Mouse (Mus musculus) brown adipose tissue, adult 24 weeks (tissue): ENCODE results near the gene Lrrn4. TPM values are rescaled to one million over a fixed set of nuclear protein-coding genes. Genes with fewer than 3 reads are reported as not detected.

Source experiments
- H3K27ac ChIP-seq: fragments of 200-500 bp; replicated peaks from 2 replicates; pipeline ENCODE4 v1.5.1; 2012; ENCODE audit warnings: low read depth, mild to moderate bottlenecking, low read length
- H3K4me1 ChIP-seq: fragments of 200-500 bp; 2 replicates; pipeline ENCODE4 v1.6.1; 2012; ENCODE audit warnings: low read length, mixed read lengths; ENCODE audit not compliant: control insufficient read depth, insufficient read depth, insufficient read length
- H3K4me3 ChIP-seq: fragments of 200-500 bp; 2 replicates; pipeline ENCODE4 v1.5.1; 2012; ENCODE audit warnings: low read depth, mild to moderate bottlenecking, low read length, moderate library complexity; ENCODE audit not compliant: insufficient read depth
- polyA plus RNA-seq: library from polyadenylated mRNA; stranded (reverse); fragments of >200 nt; gene quantifications from 2 replicates; pipeline ENCODE4 v1.2.4, GENCODE M21; 2012; ENCODE audit not compliant: missing spikeins, insufficient read depth, insufficient read length

The Lrrn4 gene
- polyA plus RNA-seq: 1.1 and 1.4 TPM in 2 replicates

DNA sequence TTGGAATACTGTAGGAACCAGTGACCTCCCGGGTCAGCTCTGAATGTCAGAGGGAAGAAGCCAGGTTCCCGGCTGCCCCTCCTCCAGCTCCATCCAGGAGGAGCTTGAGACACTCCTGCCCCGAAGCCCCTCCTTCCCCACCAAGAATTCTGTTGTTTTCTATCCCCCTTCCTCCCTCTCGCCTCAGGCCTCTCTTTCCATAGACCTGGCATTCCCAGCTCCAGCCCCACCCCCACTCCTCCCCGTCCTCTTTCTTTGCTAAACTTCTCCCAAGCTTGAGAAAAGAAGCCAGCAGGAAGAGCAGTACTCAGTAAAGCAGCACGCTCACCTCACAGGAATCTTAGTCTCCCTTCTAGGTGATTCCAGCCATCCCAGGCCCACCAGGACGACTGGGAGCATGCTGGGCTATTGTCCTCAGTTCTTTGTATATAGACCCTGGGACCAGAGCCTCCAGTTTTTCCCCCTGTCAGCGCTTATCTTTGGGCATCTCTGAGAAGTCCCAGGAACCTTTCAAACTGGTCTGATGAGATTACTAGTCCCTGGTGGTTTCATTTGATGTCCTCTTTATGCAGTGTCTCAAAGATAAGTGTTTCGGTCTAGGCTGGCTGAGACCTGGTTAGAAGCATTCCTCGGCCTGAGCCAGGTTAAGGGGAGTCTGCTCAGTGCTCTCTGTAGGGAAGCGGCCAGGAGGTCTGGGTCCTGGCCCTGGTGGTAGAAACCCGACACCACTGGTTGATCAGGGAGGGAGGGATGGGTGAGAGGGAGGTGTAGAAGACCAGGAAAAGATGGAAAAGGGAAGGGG is at the start of gene Lrrn4:
TSS of gene Lrrn4 (minus strand) at position 48 of the 802 bp plus-strand sequence.
- H3K4me3 ChIP-seq: peak within 1 kb of the TSS; percentile 46
- no peak within 1 kb of the TSS for H3K27ac ChIP-seq
- H3K4me1 ChIP-seq: peaks cover 13% of the 10 kb centered on the region

DNA sequence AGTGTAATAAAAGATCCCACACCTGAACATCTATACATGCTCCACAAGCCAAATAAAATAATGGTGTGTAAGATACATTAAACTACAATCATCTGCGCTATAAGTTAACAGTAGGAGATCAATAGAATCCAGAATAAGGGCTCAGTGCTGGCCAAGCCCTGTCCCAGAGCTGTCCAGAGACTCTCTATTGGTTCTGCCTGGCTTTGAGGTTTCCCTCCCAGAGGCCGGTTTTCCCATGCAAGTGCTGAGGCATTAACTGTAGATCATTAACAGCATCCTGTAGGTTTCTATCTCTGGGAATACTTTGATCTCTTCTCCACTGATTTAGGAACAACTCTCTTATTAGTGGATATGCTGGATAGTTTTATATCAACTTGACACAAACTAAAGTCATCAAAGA is 48.3 kb upstream of the Lrrn4 start:
- no peaks in the 10 kb centered on the region for H3K4me1 ChIP-seq
- no peak overlapping the region for H3K4me3 ChIP-seq
- no peak overlapping the region for H3K27ac ChIP-seq

GRCm38 (mm10) chr2:132927871-132928270 is 47.2 kb upstream of the Lrrn4 start:
- Histone ChIP-seq H3K27ac (no peak overlapping the region), H3K4me3 (no peak overlapping the region), H3K4me1 (no peaks in the 10 kb centered on the region)

GRCm38 (mm10) chr2:132927298-132927697 is 46.6 kb upstream of the Lrrn4 start:
- Histone ChIP-seq H3K4me1 (no peaks in the 10 kb centered on the region), H3K4me3 (no peak overlapping the region), H3K27ac (no peak overlapping the region)

DNA sequence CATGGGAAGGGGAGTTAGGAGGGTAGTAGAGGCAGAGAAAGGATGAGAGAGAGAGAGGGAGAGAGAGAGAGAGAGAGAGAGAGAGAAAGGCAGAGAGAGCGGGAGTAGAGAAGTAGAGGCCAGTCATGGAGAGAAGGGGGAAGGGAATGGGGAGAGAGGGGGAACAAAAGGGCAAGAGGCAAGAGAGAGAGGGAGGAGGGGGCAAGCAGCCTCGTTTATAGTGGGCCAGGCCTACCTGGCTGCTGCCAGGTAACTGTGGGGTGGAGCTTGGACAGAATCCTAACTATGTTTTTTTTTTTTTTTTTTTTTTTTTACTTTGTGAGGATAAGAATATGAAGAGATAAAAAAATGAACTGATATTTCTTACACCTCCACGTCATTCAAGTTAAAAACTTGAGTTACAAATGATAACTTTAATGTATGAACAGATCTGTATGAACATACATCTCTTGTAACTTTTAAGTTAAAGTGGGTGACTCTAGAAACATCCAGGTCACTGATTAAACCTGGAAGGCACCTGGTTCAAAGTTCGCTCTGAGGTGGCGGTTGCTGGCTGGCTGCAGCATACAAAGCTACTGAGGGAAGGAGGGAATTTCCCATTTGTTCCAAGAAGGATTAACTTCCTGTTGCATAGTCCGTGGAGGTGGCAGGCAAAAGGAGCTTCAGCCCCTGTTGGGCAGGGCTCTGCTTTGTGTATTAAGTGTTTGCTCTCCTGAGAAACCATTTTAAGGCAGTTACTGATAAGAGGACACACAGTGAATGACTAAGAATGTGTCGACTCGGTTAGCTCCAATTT is 42.8 kb upstream of the Lrrn4 start:
- no peak overlapping the region for H3K27ac ChIP-seq
- no peak overlapping the region for H3K4me3 ChIP-seq
- H3K4me1 ChIP-seq: no peaks in the 10 kb centered on the region

GRCm38 (mm10) chr2:132922076-132922873 is 41.6 kb upstream of the Lrrn4 start:
- Histone ChIP-seq H3K27ac (no peak overlapping the region), H3K4me3 (no peak overlapping the region)

GRCm38 (mm10) chr2:132914785-132915184 is 34.1 kb upstream of the Lrrn4 start:
- H3K4me3 ChIP-seq: no peak overlapping the region
- H3K27ac ChIP-seq: no peak overlapping the region
- no peaks in the 10 kb centered on the region for H3K4me1 ChIP-seq

More at GRCm38 (mm10) chr2:132922076-132922873, 41.6 kb upstream of the Lrrn4 start:
- H3K4me1 ChIP-seq: no peaks in the 10 kb centered on the region

DNA sequence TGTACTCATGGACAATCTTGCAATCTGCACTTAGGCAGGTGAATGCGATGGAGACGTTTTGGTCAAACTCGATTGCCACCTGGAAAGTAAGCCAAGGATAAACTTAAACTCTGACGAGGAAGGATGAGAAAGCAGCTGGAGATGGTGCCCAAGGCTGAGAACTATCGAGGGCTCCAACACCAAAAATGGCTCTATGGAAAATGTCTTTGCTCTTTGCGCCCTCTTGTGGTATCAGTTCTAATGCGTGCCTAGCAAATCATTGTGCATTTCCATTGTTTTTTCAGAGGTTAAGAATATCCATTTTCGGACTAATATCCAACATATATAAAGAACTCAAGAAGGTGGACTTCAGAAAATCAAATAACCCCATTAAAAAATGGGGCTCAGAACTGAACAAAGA is 26.1 kb upstream of the Lrrn4 start:
- no peak overlapping the region for H3K4me3 ChIP-seq
- peaks cover 4% of the 10 kb centered on the region; the same call in 1 of the 2 replicates for H3K4me1 ChIP-seq

DNA sequence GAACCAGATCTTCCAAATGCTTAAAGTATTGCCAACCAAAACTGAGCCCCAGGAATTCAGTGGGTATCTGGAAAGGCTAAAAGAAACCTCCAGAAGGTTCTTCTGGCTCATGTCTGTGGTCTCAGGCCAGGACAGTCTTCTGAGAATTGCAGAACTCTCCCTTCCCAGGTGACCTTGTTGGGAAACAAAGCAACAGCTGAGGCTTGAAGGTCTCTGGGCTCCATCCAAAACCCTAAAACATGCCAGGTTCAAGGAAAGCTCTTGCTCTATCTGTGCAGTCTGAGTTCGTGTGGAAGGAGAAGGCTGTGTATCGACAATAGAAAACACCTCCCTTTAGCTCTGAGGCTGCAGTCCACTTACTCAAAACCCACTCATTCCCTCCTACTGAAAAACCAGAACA is 24.3 kb upstream of the Lrrn4 start:
- Histone ChIP-seq H3K4me3 (no peak overlapping the region), H3K27ac (peak overlapping the region; percentile 74), H3K4me1 (peaks cover 9% of the 10 kb centered on the region)

More for the DNA sequence above, 26.1 kb upstream of the Lrrn4 start:
- H3K27ac ChIP-seq: no peak overlapping the region

GRCm38 (mm10) chr2:132903498-132903897 is 22.8 kb upstream of the Lrrn4 start:
- H3K4me1 ChIP-seq: peaks cover 15% of the 10 kb centered on the region
- peak overlapping the region; percentile 60 for H3K27ac ChIP-seq
- no peak overlapping the region for H3K4me3 ChIP-seq

DNA sequence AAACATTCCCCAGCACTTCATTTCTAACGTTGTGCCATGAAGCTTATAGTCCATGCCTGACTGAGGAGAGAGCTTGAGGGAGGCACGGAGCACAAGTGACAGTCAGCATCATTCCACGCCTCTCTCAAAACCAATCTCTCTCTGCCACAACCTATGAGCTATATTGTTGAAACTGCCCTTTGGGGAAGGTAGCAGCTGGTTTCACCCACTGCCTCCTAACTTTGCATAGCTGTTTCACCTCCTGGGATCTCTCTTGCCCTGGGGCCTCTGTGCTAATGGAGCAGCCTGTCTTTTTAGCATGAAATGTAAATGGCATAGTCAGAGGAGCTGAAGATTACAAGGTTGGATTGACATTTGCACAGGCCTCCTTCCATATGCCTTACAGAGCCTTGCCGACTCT is 21.4 kb upstream of the Lrrn4 start:
- H3K4me3 ChIP-seq: no peak overlapping the region
- peak overlapping the region; percentile 52 for H3K27ac ChIP-seq
- peaks cover 15% of the 10 kb centered on the region for H3K4me1 ChIP-seq

DNA sequence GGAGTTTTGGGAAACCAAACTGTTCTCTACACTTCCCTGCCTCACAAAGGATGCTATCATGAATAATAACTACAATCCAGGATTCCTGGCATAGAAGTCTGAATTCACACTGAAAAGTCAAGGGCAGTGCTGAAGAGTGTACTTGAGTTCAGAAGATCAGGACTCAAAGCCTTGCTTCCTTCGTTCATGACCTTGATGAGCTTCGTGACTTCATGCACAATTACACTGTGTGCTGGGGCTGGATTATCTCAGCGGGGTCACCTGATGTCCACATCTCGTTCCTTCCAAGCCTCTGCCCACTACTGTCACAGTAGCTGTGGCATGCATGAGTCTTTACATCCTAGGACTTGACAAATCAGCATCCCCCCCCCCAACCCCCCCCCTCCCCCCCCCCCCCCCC is 20.9 kb upstream of the Lrrn4 start:
- peak overlapping the region; percentile 84 for H3K27ac ChIP-seq
- H3K4me3 ChIP-seq: no peak overlapping the region
- H3K4me1 ChIP-seq: peaks cover 15% of the 10 kb centered on the region

- H3K27ac ChIP-seq: peak overlapping the region; percentile 95
- peaks cover 15% of the 10 kb centered on the region for H3K4me1 ChIP-seq
- no peak overlapping the region for H3K4me3 ChIP-seq
These were observed 19.9 kb upstream of the Lrrn4 start for GRCm38 (mm10) chr2:132900596-132900995.

GRCm38 (mm10) chr2:132898211-132898610 is 17.5 kb upstream of the Lrrn4 start:
- no peak overlapping the region for H3K4me3 ChIP-seq
- H3K27ac ChIP-seq: peak overlapping the region; percentile 95
- peaks cover 15% of the 10 kb centered on the region for H3K4me1 ChIP-seq

DNA sequence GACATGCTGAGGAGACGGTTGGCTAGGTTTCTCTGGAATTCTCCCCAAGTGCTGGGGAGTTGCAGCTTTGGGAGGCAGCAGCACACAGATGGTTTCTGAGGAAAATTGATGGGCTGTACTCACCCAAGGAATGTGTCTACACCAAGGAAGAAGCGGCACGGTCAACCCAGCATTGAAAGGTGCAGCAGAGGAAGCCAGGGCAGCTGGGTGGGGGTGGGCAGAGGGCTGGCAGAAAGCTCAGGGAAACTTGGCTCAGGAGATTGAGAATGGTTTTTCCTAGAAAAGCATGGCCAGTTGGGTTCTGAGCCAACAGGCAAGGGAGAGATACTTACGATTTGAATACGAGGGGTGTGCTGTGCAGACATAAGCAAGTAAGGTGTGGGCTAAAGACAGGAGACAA is 13.1 kb upstream of the Lrrn4 start:
- H3K4me3 ChIP-seq: no peak overlapping the region
- no peaks in the 10 kb centered on the region for H3K4me1 ChIP-seq
- no peak overlapping the region for H3K27ac ChIP-seq
